Mouse (Mus musculus) cerebellum, adult 2 months (tissue): ENCODE measurements at regions not wholly inside any gene's neighbourhood (a gene's known extent, or its start where the extent isn't known, plus 50 kb on each side); places are given as distances from the start of the nearest gene placed in this dataset.

Experiments used
- DNase-seq, 2 experiments: peaks; one replicate each; pipeline ENCODE4 v3.0.0; 2021
- H3K27ac ChIP-seq: fragments of 200-500 bp; 2 replicates; pipeline ENCODE4 v1.5.1; 2012; ENCODE audit warnings: low read length, control low read depth, inconsistent platforms; ENCODE audit not compliant: insufficient read depth
- H3K27me3 ChIP-seq: fragments of 200-500 bp; 2 replicates; pipeline ENCODE4 v1.6.1; 2012; ENCODE audit warnings: inconsistent platforms, mild to moderate bottlenecking, low read length, moderate library complexity; ENCODE audit not compliant: control insufficient read depth, insufficient read depth
- H3K4me1 ChIP-seq: fragments of 200-500 bp; 2 replicates; pipeline ENCODE4 v1.6.1; 2011; ENCODE audit warnings: low read length; ENCODE audit not compliant: control insufficient read depth, insufficient read depth
- H3K4me3 ChIP-seq: fragments of 200-500 bp; replicated peaks from 2 replicates; pipeline ENCODE3; 2011; ENCODE audit warnings: mild to moderate bottlenecking, low read depth, low read length, control low read depth; ENCODE audit not compliant: insufficient read depth
- CTCF ChIP-seq: fragments of 200-500 bp; IDR thresholded peaks from 2 replicates; pipeline ENCODE4 v1.5.1; 2011; ENCODE audit warnings: low read depth, mild to moderate bottlenecking, control low read depth, low read length, moderate library complexity, borderline replicate concordance; ENCODE audit not compliant: insufficient read depth
- POLR2A ChIP-seq: fragments of 200-500 bp; IDR thresholded peaks from 2 replicates; pipeline ENCODE4 v1.6.1; 2011; ENCODE audit warnings: low read length, control low read depth, borderline replicate concordance; ENCODE audit not compliant: insufficient read depth
- WGBS: fragments of 180-500 bp; shearing (Covaris S2); methylation state at CpG from one replicate; pipeline ENCODE4 v1.1.7; 2018; 5-methylcytosine and 5-hydroxymethylcytosine counted together

DNA sequence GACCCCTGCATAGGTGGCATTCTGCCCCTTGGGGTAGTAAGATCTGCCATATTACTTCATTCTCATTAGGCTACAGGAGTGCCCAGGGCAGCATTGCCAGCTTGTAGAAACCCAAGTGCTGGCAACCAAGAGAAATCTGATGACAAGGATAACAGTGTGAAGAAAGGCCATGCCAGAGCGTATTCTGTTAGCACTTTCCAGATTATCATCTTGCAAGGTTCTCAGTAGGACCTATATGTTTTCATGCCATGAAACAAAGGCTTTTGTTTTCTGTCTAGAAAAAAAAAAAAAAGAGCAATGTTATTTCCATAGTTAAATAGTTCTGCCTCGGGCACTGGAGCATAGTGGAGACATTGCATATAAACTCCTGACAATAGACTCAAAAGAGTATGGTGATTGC, 478.8 kb upstream of the 4930412O13Rik start:
- no peak for DNase-seq
- TF ChIP-seq CTCF: no peak
- no peak for TF ChIP-seq POLR2A
- Histone ChIP-seq H3K4me1 (no peaks in the 10 kb centered on the region), H3K27me3 (no peaks in the 10 kb centered on the region), H3K27ac (no peak overlapping the region), H3K4me3 (no peak overlapping the region)
- 48% methylated on average over 2 of the region's 2 CpGs for WGBS

DNA sequence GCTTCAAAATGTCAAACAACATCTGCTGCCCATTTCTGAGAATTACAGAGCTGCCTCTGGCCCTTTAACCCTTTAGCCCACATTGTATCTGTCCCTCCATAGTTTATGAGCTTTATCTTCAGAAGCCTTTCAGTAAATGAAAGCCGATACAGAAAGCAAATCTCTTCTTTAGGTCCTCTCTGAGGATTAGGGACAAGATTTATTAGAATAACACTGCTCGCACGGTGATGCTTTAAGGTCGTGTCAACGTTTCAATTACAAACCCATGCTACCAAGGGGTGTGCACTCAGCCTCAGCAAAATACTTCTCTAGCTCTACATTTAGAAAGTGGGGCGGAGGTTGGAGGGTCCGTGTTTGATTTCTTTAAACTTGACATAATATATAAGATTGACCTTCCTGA, 472.0 kb upstream of the 4930412O13Rik start:
- WGBS: 89% methylated on average over 7 of the region's 7 CpGs
- Histone ChIP-seq H3K27me3 (no peaks in the 10 kb centered on the region), H3K4me3 (no peak overlapping the region), H3K4me1 (no peaks in the 10 kb centered on the region), H3K27ac (no peak overlapping the region)
- DNase-seq: no peak
- TF ChIP-seq POLR2A (no peak), CTCF (no peak)

DNA sequence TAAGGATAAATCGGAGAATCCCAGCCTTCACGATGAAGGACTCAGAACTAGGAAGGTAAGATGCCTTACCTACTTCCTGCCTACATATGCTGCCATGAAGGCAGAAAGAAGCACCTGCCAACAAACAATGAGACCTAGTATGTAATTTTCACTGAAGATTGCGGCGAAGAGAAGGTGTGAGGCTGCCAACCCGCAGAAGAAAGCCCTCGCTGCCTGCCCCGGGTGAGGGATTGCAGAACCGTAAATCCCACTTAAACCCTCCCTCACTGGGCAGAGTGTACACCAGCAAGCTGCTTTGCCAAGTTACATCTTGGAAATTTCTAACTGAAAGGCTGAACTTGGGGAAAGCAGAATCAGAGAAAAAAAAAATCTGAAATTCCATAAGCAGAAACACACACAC, 458.4 kb upstream of the 4930412O13Rik start:
- DNase-seq: no peak
- H3K27me3 ChIP-seq: no peaks in the 10 kb centered on the region
- 47% methylated on average over 8 of the region's 8 CpGs for WGBS
- no peak overlapping the region for H3K4me3 ChIP-seq
- TF ChIP-seq POLR2A (no peak), CTCF (no peak)
- H3K4me1 ChIP-seq: no peaks in the 10 kb centered on the region
- no peak overlapping the region for H3K27ac ChIP-seq

DNA sequence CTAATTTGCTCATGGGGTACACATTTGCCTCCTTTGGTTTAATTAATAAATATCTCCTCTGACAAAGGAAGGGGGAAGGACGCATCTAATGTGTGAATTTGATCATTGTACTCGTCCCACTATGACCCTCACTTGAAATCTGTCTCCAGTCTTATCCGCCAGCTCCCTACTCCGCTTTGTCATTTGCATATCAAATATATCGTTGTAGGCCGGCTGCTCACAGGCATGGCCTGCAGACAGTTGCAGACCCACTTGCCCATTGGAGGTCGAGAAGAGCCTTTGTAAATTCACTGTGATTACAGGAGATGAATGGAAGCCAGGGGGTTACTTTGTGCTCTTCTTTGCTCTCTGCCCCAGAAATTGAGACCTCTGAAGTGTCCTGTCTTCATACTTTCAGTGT, 457.5 kb upstream of the 4930412O13Rik start:
- WGBS: 32% methylated on average over 7 of the region's 7 CpGs
- TF ChIP-seq CTCF (no peak), POLR2A (no peak)
- H3K4me3 ChIP-seq: no peak overlapping the region
- H3K27me3 ChIP-seq: no peaks in the 10 kb centered on the region
- no peak overlapping the region for H3K27ac ChIP-seq
- DNase-seq: no peak
- no peaks in the 10 kb centered on the region for H3K4me1 ChIP-seq

GRCm38 (mm10) chr2:9433110-9433940, 447.7 kb upstream of the 4930412O13Rik start:
- H3K4me3 ChIP-seq: no peak overlapping the region
- H3K27me3 ChIP-seq: no peaks in the 10 kb centered on the region
- TF ChIP-seq POLR2A (no peak), CTCF (no peak)
- no peak for DNase-seq
- WGBS: 27% methylated on average over 17 of the region's 17 CpGs
- no peaks in the 10 kb centered on the region for H3K4me1 ChIP-seq
- H3K27ac ChIP-seq: no peak overlapping the region

DNA sequence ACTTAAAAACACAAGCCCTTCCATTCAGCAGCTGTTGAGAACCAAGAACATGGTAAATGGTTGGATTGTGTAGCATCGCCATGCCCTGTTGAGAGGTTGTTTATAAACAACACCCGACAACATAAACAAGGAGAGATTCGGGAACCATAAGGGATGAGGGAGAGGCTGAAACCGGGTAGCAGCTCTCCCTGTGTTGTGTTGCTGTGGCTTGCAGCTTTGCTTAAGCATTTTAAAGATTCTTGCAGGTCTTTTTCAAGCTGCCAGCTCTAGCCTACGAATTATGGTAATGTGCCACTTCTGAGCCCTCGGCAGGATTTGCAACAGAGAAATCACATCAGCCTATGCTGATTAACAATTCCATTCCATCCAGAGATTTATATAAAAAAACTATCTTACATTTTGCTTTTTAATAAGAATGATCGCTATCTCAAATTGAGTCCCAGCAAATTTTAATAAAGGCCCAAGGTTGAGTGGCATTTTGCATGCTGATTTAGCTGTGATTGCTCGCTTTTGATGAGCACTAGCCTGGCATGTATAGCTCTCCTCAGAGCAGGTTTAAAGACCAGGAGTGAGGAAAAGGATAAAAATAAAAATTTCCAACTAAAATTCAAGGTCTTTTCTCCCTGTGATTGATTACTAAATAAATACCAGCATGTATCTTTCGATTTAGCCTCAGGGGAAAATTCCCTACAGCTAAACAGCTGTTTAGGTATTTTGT, 445.7 kb upstream of the 4930412O13Rik start:
- WGBS: 50% methylated on average over 9 of the region's 9 CpGs
- H3K4me1 ChIP-seq: no peaks in the 10 kb centered on the region
- H3K4me3 ChIP-seq: no peak overlapping the region
- no peak overlapping the region for H3K27ac ChIP-seq
- DNase-seq: no peak
- no peaks in the 10 kb centered on the region for H3K27me3 ChIP-seq
- TF ChIP-seq CTCF (no peak), POLR2A (no peak)

DNA sequence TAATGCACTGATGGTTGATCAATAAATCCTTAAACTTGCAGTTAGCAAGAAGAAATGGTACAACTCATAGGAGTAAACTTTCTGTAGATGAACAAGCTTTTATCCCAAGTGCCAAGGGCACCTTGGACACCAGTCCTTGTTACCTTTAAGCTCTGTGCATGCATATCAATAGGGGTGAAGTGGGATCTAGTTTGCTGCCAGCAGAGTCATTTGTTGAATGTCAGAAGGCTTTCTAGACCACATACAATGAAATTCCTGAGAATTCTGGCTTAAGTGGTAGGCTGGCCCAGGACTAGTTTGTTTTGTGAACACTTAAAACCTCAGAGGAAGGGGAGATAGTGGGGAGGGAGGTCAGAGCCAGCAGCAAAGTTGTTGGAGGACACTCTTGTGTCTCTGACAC, 437.9 kb upstream of the 4930412O13Rik start:
- no peak for TF ChIP-seq CTCF
- TF ChIP-seq POLR2A: no peak
- no peak overlapping the region for H3K27ac ChIP-seq
- no peak for DNase-seq
- no peaks in the 10 kb centered on the region for H3K4me1 ChIP-seq
- H3K27me3 ChIP-seq: no peaks in the 10 kb centered on the region
- H3K4me3 ChIP-seq: no peak overlapping the region

DNA sequence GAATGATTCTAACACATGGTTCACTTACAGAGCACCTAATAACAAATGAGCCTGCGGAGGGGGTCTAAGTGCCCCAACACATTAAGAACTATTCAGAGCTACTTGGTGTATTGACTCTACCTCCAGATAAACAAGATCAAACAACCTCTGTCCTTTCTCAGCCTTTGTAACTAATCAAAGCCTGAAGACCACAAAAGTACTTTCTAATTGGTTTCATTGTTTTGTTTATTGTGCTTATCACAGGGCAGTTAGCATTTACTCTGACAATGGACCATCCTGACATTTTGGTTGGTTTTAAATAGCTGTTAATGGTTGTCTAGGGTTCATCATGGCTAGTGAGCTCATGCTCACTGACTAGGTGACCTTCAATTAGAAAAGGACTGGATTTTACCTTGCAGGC, 435.2 kb upstream of the 4930412O13Rik start:
- Histone ChIP-seq H3K27me3 (no peaks in the 10 kb centered on the region), H3K27ac (no peak overlapping the region), H3K4me1 (no peaks in the 10 kb centered on the region), H3K4me3 (no peak overlapping the region)
- TF ChIP-seq CTCF (no peak), POLR2A (no peak)
- WGBS: 100% methylated on average over 1 of the region's 1 CpGs
- DNase-seq: no peak
